Mouse (Mus musculus) inflammation-experienced regulatory T-cells, adult 16 weeks (primary cell): Measurements from ENCODE around the gene Rab24. TPM values are rescaled to one million over a fixed set of nuclear protein-coding genes. Genes with fewer than 3 reads are reported as not detected.

Source experiments
- polyA plus RNA-seq: library from polyadenylated mRNA; unstranded; fragments of 100-300 nt; shearing (Covaris generic); gene quantifications from one replicate; pipeline ENCODE4 v1.2.1, GENCODE M21; 2017

The Rab24 gene
- polyA plus RNA-seq: 21.6 TPM

DNA sequence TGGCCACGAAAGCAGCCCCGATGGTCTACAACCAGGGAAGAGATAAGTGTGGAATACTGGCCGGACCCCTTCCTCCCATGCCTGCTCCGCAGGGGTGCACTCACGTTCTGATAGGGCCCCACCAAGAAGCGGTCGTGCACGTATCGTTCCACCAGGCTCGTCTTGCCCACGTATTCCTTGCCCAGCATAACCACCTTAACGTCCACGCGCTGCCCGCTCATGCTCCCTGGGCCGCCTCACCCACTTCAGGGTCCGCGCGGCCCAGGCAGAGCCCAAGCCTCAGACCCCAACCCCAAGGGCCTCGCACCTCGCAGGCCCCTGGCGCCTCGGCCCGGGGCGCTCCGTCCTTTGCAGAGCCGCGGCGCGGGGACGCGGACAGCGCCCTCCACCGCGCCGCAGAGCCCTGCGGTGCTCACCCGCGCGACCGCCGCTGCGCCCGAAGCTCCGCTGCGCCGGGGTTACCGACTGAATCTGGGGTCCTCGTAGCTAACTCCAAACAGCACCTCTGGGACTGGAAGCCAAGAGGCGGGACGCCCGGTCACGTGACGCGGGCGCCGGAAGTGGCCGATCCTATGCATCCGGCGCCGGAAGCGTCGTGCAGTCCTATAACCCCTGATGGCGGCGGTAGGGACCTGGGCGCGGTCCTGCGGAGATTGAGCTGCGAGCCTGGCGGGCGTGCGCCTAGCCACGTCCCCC lies at the start of gene Rab24:
Rab24 (minus strand) TSS at position 513 of the 696 bp plus-strand sequence.

DNA sequence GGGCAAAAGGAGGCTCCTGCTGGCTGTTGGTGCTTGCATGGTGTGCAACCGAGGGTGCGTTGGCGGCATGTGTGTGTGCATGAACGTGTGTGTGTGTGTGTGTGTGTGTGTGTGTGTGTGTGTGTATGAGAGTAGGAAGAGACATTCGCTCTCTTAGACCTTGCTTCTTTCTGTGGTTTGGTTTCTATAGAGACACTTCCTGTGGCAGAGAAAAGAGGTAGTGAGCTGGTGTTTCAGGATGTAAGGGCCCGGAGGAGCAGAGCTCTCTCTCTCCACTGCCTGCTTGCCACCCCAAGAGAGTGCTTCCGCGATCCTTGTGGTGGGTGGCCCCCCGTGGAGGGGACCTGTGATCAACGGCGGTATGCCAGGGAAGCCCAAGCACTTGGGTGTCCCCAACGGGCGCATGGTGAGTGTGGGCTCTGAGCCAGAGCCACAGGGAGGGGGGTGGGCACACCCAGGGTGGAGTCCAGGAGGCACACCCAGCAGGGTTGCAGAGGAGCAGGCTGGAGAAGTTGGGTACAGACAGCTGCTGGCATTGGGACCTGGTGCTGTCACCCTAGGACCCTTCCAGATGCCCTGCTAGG lies 47.9 kb upstream of the Rab24 start, which contains the start of gene Rgs14:
Rgs14 (plus strand) TSS at position 202 of the 584 bp plus-strand sequence.

DNA sequence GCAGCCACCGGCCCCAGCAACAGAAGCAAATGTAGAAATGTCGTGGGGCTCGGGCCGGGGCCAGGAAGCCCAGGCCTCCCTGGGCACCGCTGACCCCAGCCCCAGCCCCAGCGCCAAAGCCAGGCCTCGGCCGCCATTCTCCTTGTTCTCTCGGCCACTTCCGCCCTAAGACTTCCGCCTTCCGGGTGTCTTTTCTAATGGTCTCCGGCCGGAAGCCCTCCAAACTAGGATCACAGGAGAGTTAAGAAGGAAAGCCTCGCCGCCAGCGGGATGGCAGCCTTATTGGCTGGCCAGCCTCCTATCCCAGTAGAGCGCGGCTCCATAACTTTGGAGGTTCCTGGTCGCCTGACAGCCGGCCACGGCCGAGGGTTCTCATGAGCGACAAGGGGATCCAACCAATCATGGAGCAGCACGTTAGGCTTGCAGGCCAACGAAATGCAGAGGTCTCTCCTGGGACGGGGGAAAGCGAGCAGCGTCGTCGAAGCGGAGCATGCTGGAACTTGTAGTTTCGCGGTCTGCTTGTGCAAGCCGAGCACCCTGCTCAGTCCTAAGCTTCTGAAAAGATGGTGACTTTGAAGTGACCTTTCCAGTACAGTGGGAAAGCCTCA lies 40.8 kb upstream of the Rab24 start, which contains the start of gene Lman2:
Lman2 (minus strand) TSS at position 331 of the 608 bp plus-strand sequence.

DNA sequence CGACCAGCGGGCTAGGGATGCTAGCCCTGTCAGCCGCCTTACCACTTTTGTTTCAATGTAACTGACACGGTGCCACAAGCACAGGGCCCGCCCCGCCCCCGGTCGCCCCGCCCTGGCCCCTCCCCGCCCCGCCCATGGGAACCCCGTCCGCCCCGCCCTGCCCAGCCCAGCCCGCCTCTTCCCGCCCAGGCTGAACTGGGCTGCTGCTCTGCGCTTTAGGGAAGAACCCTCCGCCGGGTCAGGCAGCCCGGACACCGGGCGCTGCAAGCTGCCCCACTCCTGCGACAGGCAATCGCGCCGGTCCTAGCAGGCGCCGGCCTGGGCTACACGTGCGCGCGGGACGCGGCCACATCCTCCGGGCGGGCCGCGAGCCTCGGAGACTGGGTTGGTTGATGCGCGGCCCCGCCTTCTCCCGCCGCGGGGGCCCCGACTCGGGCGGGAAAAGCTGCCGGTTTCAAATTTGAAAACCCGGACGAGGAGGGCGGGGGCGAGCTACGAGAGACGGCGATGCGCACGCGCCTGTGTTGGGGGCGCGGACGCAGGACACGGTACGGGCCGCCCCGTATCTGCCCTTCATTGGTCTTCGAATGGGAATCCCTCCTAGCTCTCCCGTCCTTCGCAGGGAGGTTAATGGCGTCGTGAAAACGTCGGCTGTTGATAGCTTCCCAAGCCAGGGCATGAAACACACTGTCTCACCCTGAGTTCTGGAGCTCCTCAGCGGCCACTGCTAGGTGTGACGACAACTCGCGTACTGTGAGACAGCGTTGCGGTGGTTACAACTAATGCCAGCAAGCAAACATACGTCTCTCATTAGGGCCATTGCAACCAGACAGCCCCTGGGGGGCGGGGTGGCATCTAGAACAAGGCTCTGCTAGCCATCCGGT lies 8.2 kb upstream of the Rab24 start, which contains the start of gene Mxd3:
Mxd3 (minus strand) TSS at position 141 of the 884 bp plus-strand sequence.

DNA sequence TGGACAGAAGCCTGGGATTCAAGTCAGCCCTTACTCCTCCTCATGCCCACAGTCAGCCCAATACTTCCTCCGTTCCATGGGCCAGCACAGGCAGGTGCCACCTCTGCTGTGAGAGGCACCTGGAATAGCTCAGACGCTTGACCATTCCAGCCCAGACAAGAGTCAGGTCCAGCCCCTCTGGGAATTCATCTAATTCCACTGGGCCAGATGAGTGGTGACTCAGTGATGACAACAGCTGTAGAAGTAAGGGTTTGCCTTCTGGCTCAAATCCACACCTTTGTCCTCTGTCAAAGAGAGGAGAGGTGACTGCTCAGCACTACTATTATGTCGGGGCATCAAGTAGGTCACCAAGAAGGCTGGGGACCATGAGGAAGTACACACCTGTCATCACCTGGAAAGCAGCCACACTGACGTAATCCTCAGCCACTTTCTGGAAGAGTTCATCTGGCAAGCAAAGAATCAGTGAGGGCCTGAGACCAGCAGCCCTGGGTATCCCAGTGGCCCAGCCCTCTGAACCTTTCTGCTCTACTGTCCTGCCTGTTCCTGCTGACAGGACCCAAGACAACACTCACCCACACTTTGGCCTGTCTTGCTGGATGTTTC lies 1.7 kb downstream of the Rab24 start, which contains the start of gene Prelid1:
Prelid1 (plus strand) TSS at position 570 of the 603 bp plus-strand sequence.

Other genes starting within 250 kb of the Rab24 start
- gene Uimc1, start 221.6 kb downstream of the Rab24 start, polyA plus RNA-seq: 79.5 TPM
- gene Zfp346, start 216.6 kb downstream of the Rab24 start, polyA plus RNA-seq: 45.3 TPM
- gene Gm17617, start 188.4 kb downstream of the Rab24 start, polyA plus RNA-seq: not detected
- not detected for gene Fgfr4, start 169.3 kb downstream of the Rab24 start, polyA plus RNA-seq
- gene Nsd1, start 112.2 kb downstream of the Rab24 start, polyA plus RNA-seq: 87.7 TPM
- 399 TPM for gene Prelid1, start 1.4 kb downstream of the Rab24 start, polyA plus RNA-seq
- gene Mxd3, start 7.9 kb upstream of the Rab24 start, polyA plus RNA-seq: 4.0 TPM
- 198 TPM for gene Lman2, start 40.8 kb upstream of the Rab24 start, polyA plus RNA-seq
- 179 TPM for gene Rgs14, start 47.8 kb upstream of the Rab24 start, polyA plus RNA-seq
- gene Slc34a1, start 76.2 kb upstream of the Rab24 start, polyA plus RNA-seq: not detected
- gene Pfn3, start 93.3 kb upstream of the Rab24 start, polyA plus RNA-seq: not detected
- gene F12, start 104.8 kb upstream of the Rab24 start, polyA plus RNA-seq: not detected
- gene Grk6, start 123.1 kb upstream of the Rab24 start, polyA plus RNA-seq: 18.2 TPM
- gene Prr7, start 142.3 kb upstream of the Rab24 start, polyA plus RNA-seq: not detected
- gene Dbn1, start 166.2 kb upstream of the Rab24 start, polyA plus RNA-seq: not detected
- gene Pdlim7, start 191.7 kb upstream of the Rab24 start, polyA plus RNA-seq: 16.1 TPM
- 2.6 TPM for gene Dok3, start 207.3 kb upstream of the Rab24 start, polyA plus RNA-seq
- gene Ddx41, start 214.7 kb upstream of the Rab24 start, polyA plus RNA-seq: 101 TPM
- 30.0 TPM for gene Fam193b, start 249.2 kb upstream of the Rab24 start, polyA plus RNA-seq